Mouse (Mus musculus) urinary bladder, postnatal 0 days (tissue): ENCODE data around the gene Alkbh7. TPM values are rescaled to one million over a fixed set of nuclear protein-coding genes. Genes with fewer than 3 reads are reported as not detected.

Experiments
- polyA plus RNA-seq: library from polyadenylated mRNA; unstranded; fragments of >200 nt; fragmentation: Nextera tagmentation; extraction: Ambion mirVana; gene quantifications from 2 replicates; pipeline ENCODE4 v1.2.1, GENCODE M21; 2015

Gene Alkbh7
- 25.4 and 30.7 TPM in 2 replicates for polyA plus RNA-seq

GRCm38 (mm10) chr17:56997029-56997667 is at the start of gene Alkbh7:
Alkbh7 (plus strand) TSS chr17:56997339.

GRCm38 (mm10) chr17:56982013-56982412 is 15.1 kb upstream of the Alkbh7 start, which contains the start of gene Acer1:
Acer1 (minus strand) TSS chr17:56982126.

GRCm38 (mm10) chr17:56990115-56990746 is 6.9 kb upstream of the Alkbh7 start, which contains the start of gene Clpp:
Clpp (plus strand) TSS chr17:56990305.

GRCm38 (mm10) chr17:56999968-57000609 is 3.0 kb downstream of the Alkbh7 start, which contains the start of gene Pspn:
Pspn (minus strand) TSS chr17:57000018.

GRCm38 (mm10) chr17:57011236-57012141 is 14.3 kb downstream of the Alkbh7 start, which contains the start of the genes Gtf2f1 and Gm17949:
Gtf2f1 (minus strand) TSS chr17:57011288.
Gm17949 (plus strand) TSS chr17:57011469.

GRCm38 (mm10) chr17:57030931-57031660 is 34.0 kb downstream of the Alkbh7 start, which contains the start of gene Khsrp:
Khsrp (minus strand) TSS chr17:57031522.

GRCm38 (mm10) chr17:57041554-57041953 is 44.4 kb downstream of the Alkbh7 start, which contains the start of gene Slc25a41:
Slc25a41 (minus strand) TSS chr17:57041654.

Other genes starting within 250 kb of the Alkbh7 start
- 13.4 and 14.0 TPM in 2 replicates for gene Nrtn, start 239.8 kb upstream of the Alkbh7 start, polyA plus RNA-seq
- gene Dus3l, start 232.6 kb upstream of the Alkbh7 start, polyA plus RNA-seq = 19.8 and 24.6 TPM in 2 replicates
- gene Prr22, start 227.1 kb upstream of the Alkbh7 start, polyA plus RNA-seq = 0.19 and 0.31 TPM in 2 replicates
- 3.7 and 4.2 TPM in 2 replicates for gene Rfx2, start 166.3 kb upstream of the Alkbh7 start, polyA plus RNA-seq
- not detected in 2 replicates for gene Acsbg2, start 122.9 kb upstream of the Alkbh7 start, polyA plus RNA-seq
- gene 1700061G19Rik, start 121.9 kb upstream of the Alkbh7 start, polyA plus RNA-seq = 10.6 and 11.7 TPM in 2 replicates
- 15.8 and 18.0 TPM in 2 replicates for gene Mllt1, start 61.9 kb upstream of the Alkbh7 start, polyA plus RNA-seq
- not detected in 2 replicates for gene Acer1, start 15.2 kb upstream of the Alkbh7 start, polyA plus RNA-seq
- gene Clpp, start 7.0 kb upstream of the Alkbh7 start, polyA plus RNA-seq = 84.4 and 98.9 TPM in 2 replicates
- 0.30 and 1.0 TPM in 2 replicates for gene Pspn, start 2.7 kb downstream of the Alkbh7 start, polyA plus RNA-seq
- 37.8 and 42.8 TPM in 2 replicates for gene Gtf2f1, start 13.9 kb downstream of the Alkbh7 start, polyA plus RNA-seq
- gene Gm17949, start 14.1 kb downstream of the Alkbh7 start, polyA plus RNA-seq = 0.22 and 0.35 TPM in 2 replicates
- gene Khsrp, start 34.2 kb downstream of the Alkbh7 start, polyA plus RNA-seq = 19.1 and 23.0 TPM in 2 replicates
- gene Slc25a41, start 44.3 kb downstream of the Alkbh7 start, polyA plus RNA-seq = not detected in 2 replicates
- gene Crb3, start 61.8 kb downstream of the Alkbh7 start, polyA plus RNA-seq = 15.0 and 16.8 TPM in 2 replicates
- gene Slc25a23, start 62.5 kb downstream of the Alkbh7 start, polyA plus RNA-seq = 8.5 and 9.0 TPM in 2 replicates
- gene Dennd1c, start 81.2 kb downstream of the Alkbh7 start, polyA plus RNA-seq = 1.1 and 3.1 TPM in 2 replicates
- gene Tubb4a, start 90.4 kb downstream of the Alkbh7 start, polyA plus RNA-seq = 6.7 and 8.1 TPM in 2 replicates
- 5.6 and 6.2 TPM in 2 replicates for gene Tnfsf9, start 108.0 kb downstream of the Alkbh7 start, polyA plus RNA-seq
- gene Cd70, start 152.4 kb downstream of the Alkbh7 start, polyA plus RNA-seq = 0.20 TPM in 1 of 2 replicates, not detected in the other
- gene Tnfsf14, start 196.8 kb downstream of the Alkbh7 start, polyA plus RNA-seq = 0.08 and 0.65 TPM in 2 replicates
- 24.9 and 30.2 TPM in 2 replicates for gene C3, start 230.8 kb downstream of the Alkbh7 start, polyA plus RNA-seq